Mouse (Mus musculus) heart, embryonic 16.5 days (tissue): ENCODE data around the gene Scnn1b. TPM values are rescaled to one million over a fixed set of nuclear protein-coding genes. Genes with fewer than 3 reads are reported as not detected.
A peak's percentile ranks its signal among the peaks of the same experiment; 100 is the strongest.

Source experiments
- ATAC-seq: fragments of 200-750 bp; cut with Nextera tagmentation; replicated peaks from 2 replicates; pipeline ENCODE4 v1.8.0; 2017; ENCODE audit warnings: moderate number of reproducible peaks; ENCODE audit not compliant: insufficient read depth, low FRiP score; ENCODE audit errors: extremely low read depth
- H3K27ac ChIP-seq: fragments of 300-500 bp; sonication (generic); 2 replicates; pipeline ENCODE4 v1.5.1; 2014; ENCODE audit warnings: mild to moderate bottlenecking, low read length, control low read depth, moderate library complexity
- H3K27me3 ChIP-seq: fragments of 300-500 bp; sonication (generic); 2 replicates; pipeline ENCODE4 v1.6.1; 2014; ENCODE audit warnings: low read length, mixed read lengths; ENCODE audit not compliant: control insufficient read depth, insufficient read depth
- H3K36me3 ChIP-seq: fragments of 300-500 bp; sonication (generic); 2 replicates; pipeline ENCODE4 v1.6.1; 2014; ENCODE audit not compliant: control insufficient read depth, insufficient read depth
- H3K4me1 ChIP-seq: fragments of 300-500 bp; sonication (generic); 2 replicates; pipeline ENCODE4 v1.6.1; 2014; ENCODE audit warnings: low read length, mixed read lengths; ENCODE audit not compliant: control insufficient read depth, insufficient read depth
- H3K4me2 ChIP-seq: fragments of 300-500 bp; sonication (generic); 2 replicates; pipeline ENCODE4 v1.6.1; 2014; ENCODE audit warnings: low read depth, mild to moderate bottlenecking, control low read depth, low read length
- H3K4me3 ChIP-seq: fragments of 300-500 bp; sonication (generic); 2 replicates; pipeline ENCODE4 v1.5.1; 2014; ENCODE audit warnings: mild to moderate bottlenecking, control low read depth, low read length
- H3K9ac ChIP-seq: fragments of 300-500 bp; sonication (generic); 2 replicates; pipeline ENCODE4 v1.6.1; 2014; ENCODE audit warnings: low read length, control low read depth
- H3K9me3 ChIP-seq: fragments of 300-500 bp; sonication (generic); replicated peaks from 2 replicates; pipeline ENCODE4 v1.6.1; 2016; ENCODE audit warnings: low read length; ENCODE audit not compliant: control insufficient read depth
- WGBS: fragments of 180-500 bp; shearing (Covaris S2); extraction: QIAGEN DNeasy Blood & Tissue Kit; methylation state at CpG from one replicate; pipeline ENCODE4 v1.1.7; 2014; 5-methylcytosine and 5-hydroxymethylcytosine counted together
- polyA plus RNA-seq: library from polyadenylated mRNA; unstranded; fragments of >200 nt; fragmentation: Nextera tagmentation; extraction: Ambion mirVana; gene quantifications from 2 replicates; pipeline ENCODE4 v1.2.1, GENCODE M21; 2015

Scnn1b gene
- polyA plus RNA-seq, 1 experiment from 2014 or later = 0.49 TPM

DNA sequence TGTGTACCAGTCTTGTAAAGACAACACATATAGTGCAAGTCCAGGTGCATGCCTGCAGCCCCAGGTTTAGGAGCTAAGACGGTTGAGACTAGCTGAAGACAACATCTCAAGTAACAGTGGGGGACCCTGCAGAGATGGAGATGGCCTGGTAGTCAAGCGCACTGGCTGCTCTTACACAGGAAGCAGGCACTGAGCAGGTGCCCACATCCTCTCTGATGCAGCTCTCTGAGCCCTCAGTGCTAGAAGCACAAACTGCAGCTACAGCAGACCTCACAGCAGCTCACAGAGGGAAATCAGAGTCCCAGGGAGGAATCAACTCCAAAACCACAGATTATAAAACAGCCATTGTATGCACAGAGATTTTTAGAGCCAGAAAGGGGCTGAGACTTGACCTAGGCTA, 69.5 kb downstream of the Scnn1b start:
- H3K9ac ChIP-seq = no peak overlapping the region
- H3K27ac ChIP-seq = no peak overlapping the region
- no peaks in the 10 kb centered on the region for H3K27me3 ChIP-seq
- ATAC-seq = no peak
- H3K4me1 ChIP-seq = peaks cover 16% of the 10 kb centered on the region
- H3K36me3 ChIP-seq = no peaks in the 10 kb centered on the region
- no peaks in the 10 kb centered on the region for H3K9me3 ChIP-seq
- no peak overlapping the region for H3K4me3 ChIP-seq
- no peak overlapping the region for H3K4me2 ChIP-seq
- 94% methylated on average over 2 of the region's 2 CpGs for WGBS

GRCm38 (mm10) chr7:121935906-121936794, 71.3 kb downstream of the Scnn1b start:
- Histone ChIP-seq H3K27me3 (no peaks in the 10 kb centered on the region), H3K9ac (no peak overlapping the region), H3K36me3 (no peaks in the 10 kb centered on the region), H3K4me2 (0 out of 2 replicates have a peak overlapping the region, but pooled peaks have one; percentile 1), H3K4me3 (no peak overlapping the region), H3K27ac (peak overlapping the region; percentile 32; the same call in 1 of the 2 replicates), H3K9me3 (no peaks in the 10 kb centered on the region), H3K4me1 (peaks cover 16% of the 10 kb centered on the region)
- 48% methylated on average over 12 of the region's 12 CpGs for WGBS
- no peak for ATAC-seq

DNA sequence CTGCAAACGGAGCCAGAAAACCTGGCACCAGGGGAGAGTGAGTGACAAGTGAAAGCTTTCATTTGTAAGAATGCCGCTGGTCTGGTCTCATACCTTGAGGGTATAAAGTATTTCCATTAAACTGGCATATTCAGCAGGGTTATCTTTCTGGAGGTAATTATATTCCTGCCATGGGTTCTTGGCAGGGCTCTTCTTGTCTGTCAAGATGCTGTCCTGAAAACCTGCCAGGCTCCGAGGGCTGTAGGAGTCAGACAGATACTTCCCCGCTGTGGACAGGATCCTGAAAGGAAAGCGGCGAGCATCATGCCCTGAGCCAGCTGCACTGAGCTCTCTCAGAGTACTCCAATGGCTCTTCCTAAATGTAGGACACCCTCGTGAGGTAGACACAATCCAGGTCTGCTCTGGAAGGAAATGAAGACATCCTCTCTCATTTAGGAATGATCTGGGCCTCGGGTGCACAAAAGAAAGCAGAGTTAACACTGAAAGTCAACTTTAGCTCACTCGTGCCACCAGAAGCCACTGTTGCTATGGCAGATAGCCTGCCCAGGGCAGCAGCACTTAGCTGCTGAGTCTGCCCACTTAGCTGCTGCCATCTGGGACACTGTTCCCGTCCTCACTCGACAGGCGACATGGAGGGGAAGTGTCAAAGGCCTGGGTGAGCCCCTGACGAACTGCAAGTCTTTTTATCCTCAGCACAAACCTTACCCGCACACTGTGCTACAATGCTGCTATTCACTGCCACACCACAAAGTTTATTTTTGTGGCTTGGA, 72.2 kb downstream of the Scnn1b start:
- no peak overlapping the region for H3K27ac ChIP-seq
- no peaks in the 10 kb centered on the region for H3K27me3 ChIP-seq
- H3K4me3 ChIP-seq = no peak overlapping the region
- 39% methylated on average over 14 of the region's 14 CpGs for WGBS
- 0 out of 2 replicates have a peak overlapping the region, but pooled peaks have one; percentile 1 for H3K4me2 ChIP-seq
- ATAC-seq = peak; percentile 50; the same call in 1 of the 2 replicates
- H3K36me3 ChIP-seq = no peaks in the 10 kb centered on the region
- peaks cover 19% of the 10 kb centered on the region for H3K4me1 ChIP-seq
- no peak overlapping the region for H3K9ac ChIP-seq
- H3K9me3 ChIP-seq = no peaks in the 10 kb centered on the region

- Histone ChIP-seq H3K4me1 (peaks cover 20% of the 10 kb centered on the region), H3K9ac (no peak overlapping the region), H3K27ac (no peak overlapping the region), H3K36me3 (0 out of 2 replicates have a peak, but pooled peaks cover 3% of the 10 kb centered on the region), H3K9me3 (no peaks in the 10 kb centered on the region), H3K27me3 (no peaks in the 10 kb centered on the region), H3K4me3 (no peak overlapping the region), H3K4me2 (no peak overlapping the region)
- 88% methylated on average over 8 of the region's 8 CpGs for WGBS
- no peak for ATAC-seq
These were observed 73.5 kb downstream of the Scnn1b start for GRCm38 (mm10) chr7:121938124-121938891.

- Histone ChIP-seq H3K27me3 (no peaks in the 10 kb centered on the region), H3K27ac (no peak overlapping the region), H3K9ac (no peak overlapping the region), H3K4me3 (no peak overlapping the region), H3K9me3 (no peaks in the 10 kb centered on the region), H3K4me1 (peaks cover 20% of the 10 kb centered on the region), H3K36me3 (peaks cover 6% of the 10 kb centered on the region; the same call in 1 of the 2 replicates), H3K4me2 (no peak overlapping the region)
- WGBS = 64% methylated on average over 6 of the region's 6 CpGs
- no peak for ATAC-seq
These were observed 74.4 kb downstream of the Scnn1b start for GRCm38 (mm10) chr7:121939244-121939643.

DNA sequence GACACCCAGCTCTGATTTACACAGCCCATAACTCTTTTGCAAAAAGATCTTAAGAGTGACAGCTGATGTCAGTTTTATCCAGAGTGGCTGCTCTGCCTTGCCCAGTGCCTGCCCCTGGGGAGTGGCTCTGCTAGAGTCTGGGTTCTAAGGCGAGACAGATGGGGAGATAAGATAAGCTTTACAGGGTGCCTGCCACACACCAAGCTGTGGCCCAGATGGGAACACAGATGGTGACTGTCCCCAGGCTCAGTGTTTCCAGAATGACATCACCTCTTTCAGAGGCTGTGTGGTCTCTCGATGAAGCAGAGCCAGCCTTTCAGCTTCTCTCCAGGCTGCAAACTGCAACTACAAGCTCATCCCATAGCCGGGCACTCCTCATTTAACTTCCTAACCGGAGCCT, 74.9 kb downstream of the Scnn1b start:
- Histone ChIP-seq H3K27ac (no peak overlapping the region), H3K9me3 (no peaks in the 10 kb centered on the region), H3K4me1 (peaks cover 20% of the 10 kb centered on the region), H3K4me3 (no peak overlapping the region), H3K27me3 (no peaks in the 10 kb centered on the region), H3K9ac (no peak overlapping the region), H3K36me3 (peaks cover 6% of the 10 kb centered on the region; the same call in 1 of the 2 replicates), H3K4me2 (no peak overlapping the region)
- ATAC-seq = 0 out of 2 replicates have a peak, but pooled peaks have one; percentile 25
- 40% methylated on average over 4 of the region's 4 CpGs for WGBS

DNA sequence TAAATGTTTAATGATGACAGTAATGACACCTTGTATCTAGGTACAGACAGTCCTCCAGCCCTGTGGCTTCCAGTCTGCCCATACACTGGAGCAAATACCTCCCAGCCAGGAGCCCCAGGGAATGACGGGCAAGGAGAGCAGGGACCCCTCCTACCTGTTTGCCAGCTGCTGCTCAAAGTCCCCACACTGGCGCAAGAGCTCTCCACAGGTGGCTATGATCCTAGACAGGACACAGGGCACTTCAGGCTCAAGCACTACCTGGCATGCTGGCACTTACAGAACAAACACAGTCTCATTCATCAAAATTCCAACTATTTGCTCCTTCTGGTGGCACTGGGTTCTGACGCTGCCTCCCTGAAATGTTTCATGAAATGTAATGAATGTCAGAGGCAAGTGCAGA, 76.2 kb downstream of the Scnn1b start:
- Histone ChIP-seq H3K4me1 (peaks cover 20% of the 10 kb centered on the region), H3K4me3 (no peak overlapping the region), H3K9ac (no peak overlapping the region), H3K4me2 (no peak overlapping the region), H3K36me3 (peaks cover 6% of the 10 kb centered on the region; the same call in 1 of the 2 replicates), H3K27ac (no peak overlapping the region), H3K9me3 (no peaks in the 10 kb centered on the region), H3K27me3 (no peaks in the 10 kb centered on the region)
- ATAC-seq = no peak
- 60% methylated on average over 3 of the region's 3 CpGs for WGBS

- no peak overlapping the region for H3K9ac ChIP-seq
- no peak overlapping the region for H3K4me3 ChIP-seq
- H3K36me3 ChIP-seq = peaks cover 6% of the 10 kb centered on the region; the same call in 1 of the 2 replicates
- H3K27ac ChIP-seq = no peak overlapping the region
- H3K4me2 ChIP-seq = no peak overlapping the region
- no peaks in the 10 kb centered on the region for H3K9me3 ChIP-seq
- H3K4me1 ChIP-seq = peaks cover 14% of the 10 kb centered on the region
- ATAC-seq = no peak
- H3K27me3 ChIP-seq = no peaks in the 10 kb centered on the region
- WGBS = 75% methylated on average over 3 of the region's 3 CpGs
These were observed 76.8 kb downstream of the Scnn1b start for GRCm38 (mm10) chr7:121941640-121942039.
